Mouse (Mus musculus) hindbrain, embryonic 10.5 days (tissue): ENCODE data around the gene Olfr652. TPM values are rescaled to one million over a fixed set of nuclear protein-coding genes. Genes with fewer than 3 reads are reported as not detected.

Source experiments
- polyA plus RNA-seq: library from polyadenylated mRNA; unstranded; fragments of >200 nt; fragmentation: Nextera tagmentation; extraction: Ambion mirVana; gene quantifications from 2 replicates; pipeline ENCODE4 v1.2.1, GENCODE M21; 2016

The Olfr652 gene
- polyA plus RNA-seq, 1 experiment from 2014 or later: not detected

Other genes starting within 250 kb of the Olfr652 start
- gene Trim12a, start 245.4 kb upstream of the Olfr652 start, polyA plus RNA-seq: 1.6 and 2.4 TPM in 2 replicates
- not detected in 2 replicates for gene Trim34b, start 231.4 kb upstream of the Olfr652 start, polyA plus RNA-seq
- gene Trim12c, start 207.5 kb upstream of the Olfr652 start, polyA plus RNA-seq: 0.51 and 0.67 TPM in 2 replicates
- gene Trim30b, start 191.0 kb upstream of the Olfr652 start, polyA plus RNA-seq: not detected in 2 replicates
- 0.12 TPM in 1 of 2 replicates, not detected in the other for gene Trim30c, start 160.1 kb upstream of the Olfr652 start, polyA plus RNA-seq
- 0.26 and 0.56 TPM in 2 replicates for gene Trim30a, start 95.7 kb upstream of the Olfr652 start, polyA plus RNA-seq
- gene Trim30d, start 53.1 kb upstream of the Olfr652 start, polyA plus RNA-seq: 0.38 TPM in 1 of 2 replicates, not detected in the other
- gene Olfr651, start 10.8 kb upstream of the Olfr652 start, polyA plus RNA-seq: not detected in 2 replicates
- gene Olfr653, start 16.4 kb downstream of the Olfr652 start, polyA plus RNA-seq: not detected in 2 replicates
- gene Olfr654, start 26.1 kb downstream of the Olfr652 start, polyA plus RNA-seq: not detected in 2 replicates
- not detected in 2 replicates for gene Olfr655, start 40.9 kb downstream of the Olfr652 start, polyA plus RNA-seq
- not detected in 2 replicates for gene Olfr656, start 53.1 kb downstream of the Olfr652 start, polyA plus RNA-seq
- gene Olfr657, start 63.9 kb downstream of the Olfr652 start, polyA plus RNA-seq: not detected in 2 replicates
- gene Olfr658, start 86.4 kb downstream of the Olfr652 start, polyA plus RNA-seq: 0.08 TPM in 1 of 2 replicates, not detected in the other
- not detected in 2 replicates for gene Olfr659, start 105.9 kb downstream of the Olfr652 start, polyA plus RNA-seq
- gene Olfr661, start 125.6 kb downstream of the Olfr652 start, polyA plus RNA-seq: not detected in 2 replicates
- gene Usp17le, start 216.6 kb downstream of the Olfr652 start, polyA plus RNA-seq: not detected in 2 replicates